Mouse (Mus musculus): Measurements from ENCODE around the gene Gm9789. TPM values are rescaled to one million over a fixed set of nuclear protein-coding genes. Genes with fewer than 3 reads are reported as not detected.

Gene Gm9789
- not detected for polyA plus RNA-seq (2017; shearing (Covaris generic))

DNA sequence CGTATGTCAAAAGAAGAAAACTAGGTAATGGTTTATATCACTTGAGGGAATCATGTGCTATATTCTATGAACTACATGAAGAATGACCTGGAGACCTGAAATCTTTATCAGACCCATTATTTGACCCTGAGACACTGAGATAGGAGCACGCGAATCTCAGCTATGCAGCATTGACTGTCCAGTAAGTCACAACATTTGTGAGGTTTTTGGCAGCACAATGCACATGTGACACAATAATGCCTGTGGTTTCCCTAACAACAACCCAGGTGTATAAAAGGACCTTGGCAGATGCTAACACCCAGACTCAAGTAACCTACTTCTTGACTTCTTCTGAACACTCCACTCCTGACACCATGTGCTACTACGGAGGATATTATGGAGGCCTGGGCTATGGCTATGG, at the start of gene Gm9789:
Gm9789 (plus strand) TSS at position 301 of the 400 bp plus-strand sequence.

DNA sequence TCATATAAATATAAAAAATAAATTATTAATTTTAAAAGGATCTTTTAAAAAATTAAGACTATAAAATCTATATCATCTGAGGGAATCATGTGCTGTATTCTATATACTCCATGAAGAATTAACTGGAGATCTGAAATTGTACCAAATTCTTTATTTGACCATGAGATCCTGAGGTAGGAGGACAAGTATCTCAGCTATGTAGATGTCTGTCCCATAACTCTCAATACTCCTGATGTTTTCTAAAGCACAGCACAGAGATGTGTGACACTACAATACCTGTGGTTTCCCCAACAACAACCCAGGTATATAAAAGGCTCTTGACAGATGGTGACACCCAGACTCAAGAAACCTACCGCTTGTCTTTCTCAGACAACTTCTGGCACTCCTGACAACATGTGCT, 17.2 kb upstream of the Gm9789 start, which contains the start of gene Gm6358:
Gm6358 (plus strand) TSS at position 301 of the 400 bp plus-strand sequence.

DNA sequence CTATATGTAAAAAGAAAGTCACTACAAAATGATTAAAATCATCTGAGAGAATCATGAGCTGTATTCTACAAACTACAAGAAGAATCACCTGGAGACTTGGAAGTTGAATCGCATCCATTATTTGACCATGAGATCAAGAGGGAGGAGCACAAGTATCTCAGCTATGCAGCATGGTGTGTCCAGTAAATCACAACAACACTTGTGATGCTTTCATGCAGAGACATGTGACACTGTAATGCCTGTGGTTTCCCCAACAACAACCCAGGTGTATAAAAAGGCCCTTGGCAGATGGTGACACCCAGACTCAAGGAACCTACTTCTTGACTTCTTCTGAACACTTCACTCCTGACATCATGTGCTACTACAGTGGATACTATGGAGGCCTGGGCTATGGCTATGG, 7.0 kb upstream of the Gm9789 start, which contains the start of gene Gm10061:
Gm10061 (plus strand) TSS at position 301 of the 400 bp plus-strand sequence.

DNA sequence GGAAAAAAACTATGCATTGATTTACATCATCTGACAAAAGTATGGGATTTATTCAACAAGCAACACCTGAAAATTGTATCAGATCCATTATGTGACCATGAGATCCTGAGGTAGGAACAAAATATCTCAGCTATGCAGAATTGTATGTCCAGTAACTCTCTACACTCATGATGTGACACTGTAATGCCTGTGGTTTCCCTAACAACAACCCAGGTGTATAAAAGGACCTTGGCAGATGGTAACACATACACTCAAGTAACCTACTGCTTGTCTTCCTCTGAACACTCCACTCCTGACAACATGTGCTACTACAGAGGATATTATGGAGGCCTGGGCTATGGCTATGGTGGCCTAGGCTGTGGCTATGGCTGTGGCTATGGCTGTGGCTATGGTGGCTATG, 11.4 kb downstream of the Gm9789 start, which contains the start of gene Gm7735:
Gm7735 (plus strand) TSS at position 301 of the 400 bp plus-strand sequence.

DNA sequence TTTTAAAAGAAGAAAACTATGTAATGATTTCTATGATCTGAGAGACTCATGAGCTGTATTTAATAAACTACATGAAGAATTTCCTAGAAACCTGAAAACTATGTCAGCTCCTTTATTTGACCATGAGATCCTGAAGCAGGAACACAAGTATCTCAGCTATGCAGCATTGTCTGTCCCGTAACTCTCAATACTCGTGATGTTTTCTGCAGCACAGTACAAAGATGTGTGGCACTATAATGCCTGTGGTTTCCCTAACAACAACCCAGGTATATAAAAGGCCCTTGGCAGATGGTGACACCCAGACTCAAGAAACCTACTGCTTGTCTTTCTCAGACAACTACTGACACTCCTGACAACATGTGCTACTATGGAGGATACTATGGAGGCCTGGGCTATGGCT, 16.7 kb downstream of the Gm9789 start, which contains the start of gene 1110057P08Rik:
1110057P08Rik (plus strand) TSS at position 301 of the 400 bp plus-strand sequence.

DNA sequence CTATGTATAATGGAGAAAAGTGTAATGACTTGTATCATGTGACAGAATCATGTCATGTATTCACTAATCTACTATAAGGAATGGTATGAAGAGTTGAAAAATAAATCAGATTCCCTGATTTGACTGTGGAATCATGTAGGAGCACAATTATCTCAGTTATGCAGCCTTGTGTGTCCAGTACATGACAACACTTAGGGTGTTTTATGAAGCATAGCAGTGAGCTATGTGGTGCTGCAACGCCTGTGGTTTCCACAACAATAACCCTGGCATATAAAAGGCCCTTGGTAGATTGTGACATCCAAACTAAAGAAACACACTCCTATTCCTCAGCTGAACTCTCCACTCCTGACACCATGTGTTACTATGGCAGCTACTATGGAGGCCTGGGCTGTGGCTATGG, 47.8 kb downstream of the Gm9789 start, which contains the start of gene Krtap20-2:
Krtap20-2 (plus strand) TSS at position 301 of the 400 bp plus-strand sequence.

Other genes starting within 250 kb of the Gm9789 start
- gene Krtap19-9b, start 225.7 kb upstream of the Gm9789 start, polyA plus RNA-seq (2017; shearing (Covaris generic)): not detected
- gene Krtap16-3, start 195.1 kb upstream of the Gm9789 start, polyA plus RNA-seq (2017; shearing (Covaris generic)): not detected
- gene Krtap22-2, start 147.2 kb upstream of the Gm9789 start, polyA plus RNA-seq (2017; shearing (Covaris generic)): not detected
- gene Gm10229, start 142.7 kb upstream of the Gm9789 start, polyA plus RNA-seq (2017; shearing (Covaris generic)): not detected
- gene Krtap6-1, start 126.3 kb upstream of the Gm9789 start, polyA plus RNA-seq (2017; shearing (Covaris generic)): not detected
- gene Gm10228, start 116.5 kb upstream of the Gm9789 start, polyA plus RNA-seq (2017; shearing (Covaris generic)): not detected
- not detected for gene Krtap6-5, start 110.1 kb upstream of the Gm9789 start, polyA plus RNA-seq (2017; shearing (Covaris generic))
- gene 1110025L11Rik, start 94.0 kb upstream of the Gm9789 start, polyA plus RNA-seq (2017; shearing (Covaris generic)): not detected
- gene Krtap6-3, start 73.9 kb upstream of the Gm9789 start, polyA plus RNA-seq (2017; shearing (Covaris generic)): not detected
- gene Gm6358, start 17.1 kb upstream of the Gm9789 start, polyA plus RNA-seq (2017; shearing (Covaris generic)): not detected
- not detected for gene Gm10061, start 6.9 kb upstream of the Gm9789 start, polyA plus RNA-seq (2017; shearing (Covaris generic))
- gene Gm7735, start 11.5 kb downstream of the Gm9789 start, polyA plus RNA-seq (2017; shearing (Covaris generic)): not detected
- not detected for gene 1110057P08Rik, start 16.8 kb downstream of the Gm9789 start, polyA plus RNA-seq (2017; shearing (Covaris generic))
- gene Krtap20-2, start 47.9 kb downstream of the Gm9789 start, polyA plus RNA-seq (2017; shearing (Covaris generic)): not detected
- gene Krtap21-1, start 245.9 kb downstream of the Gm9789 start, polyA plus RNA-seq (2017; shearing (Covaris generic)): not detected

Data from CD4-positive, CD25-positive, alpha-beta regulatory T cell (primary cell).